Mouse (Mus musculus) lung, postnatal 4 days (tissue): ENCODE results near the gene Hykk.

Experiments used
- DNase-seq, 2 experiments: peaks; one replicate each; pipeline ENCODE4 v3.0.0; 2021

Hykk gene

DNA sequence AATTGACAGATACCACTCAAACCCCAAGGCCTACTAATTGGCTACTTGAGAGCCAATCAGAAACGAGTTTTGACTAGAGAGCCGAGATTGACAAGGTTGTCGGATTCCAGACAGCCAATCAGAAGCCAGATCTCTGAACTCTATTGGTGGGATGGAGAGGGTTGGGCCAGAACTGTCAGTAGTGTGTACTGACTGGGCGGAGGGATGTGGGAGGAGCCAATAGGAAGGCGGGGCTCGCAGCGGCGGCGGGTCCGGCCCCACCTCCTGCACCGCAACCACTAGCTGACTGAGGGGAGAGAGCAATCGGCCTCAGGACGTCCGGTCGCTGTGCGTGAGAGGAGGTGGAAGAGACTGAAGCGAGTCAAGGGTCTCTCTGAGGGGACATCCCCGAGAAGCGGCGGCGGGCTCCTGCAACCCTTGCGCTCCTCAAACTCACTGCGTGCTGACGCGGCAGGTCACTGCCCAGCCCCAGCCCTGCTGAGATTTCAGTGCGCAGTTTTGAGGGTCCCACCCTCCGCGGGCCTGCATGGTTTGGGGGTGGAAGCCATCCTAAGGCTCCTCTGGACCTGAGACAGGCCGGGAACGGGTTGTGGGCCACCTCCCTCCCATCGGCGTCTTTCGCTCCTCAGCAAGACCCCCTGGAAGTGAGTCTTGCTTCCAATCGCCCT lies at the start of gene Hykk:
Gene Hykk, plus strand, starts transcription at position 274 of the 668 bp plus-strand sequence.
- peak; percentile 92 to 93 for DNase-seq

- no peak for DNase-seq
Measured at GRCm38 (mm10) chr9:54878759-54879158, 38.3 kb upstream of the Hykk start.

- no peak for DNase-seq
Measured at GRCm38 (mm10) chr9:54892111-54892510, 25.0 kb upstream of the Hykk start.

DNA sequence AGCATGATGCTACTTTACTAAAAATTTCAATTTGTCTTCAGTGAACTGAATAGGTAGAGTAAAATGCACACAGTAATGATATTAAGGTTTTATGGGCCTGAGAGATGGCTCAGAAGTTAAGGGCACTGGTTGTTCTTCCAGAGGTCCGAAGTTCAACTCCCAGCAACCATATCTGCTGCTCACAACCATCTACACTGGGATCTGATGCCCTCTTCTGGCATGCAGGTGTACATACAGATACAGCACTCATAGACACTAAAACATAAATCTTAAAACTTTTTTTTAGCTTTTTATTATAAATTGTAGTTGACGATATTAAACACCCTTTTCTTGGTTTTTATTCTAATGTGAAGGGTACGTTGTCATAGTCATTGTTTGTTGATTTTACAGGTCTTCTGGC lies 20.0 kb upstream of the Hykk start:
- no peak for DNase-seq

GRCm38 (mm10) chr9:54909446-54909845 lies 7.6 kb upstream of the Hykk start:
- DNase-seq = no peak

DNA sequence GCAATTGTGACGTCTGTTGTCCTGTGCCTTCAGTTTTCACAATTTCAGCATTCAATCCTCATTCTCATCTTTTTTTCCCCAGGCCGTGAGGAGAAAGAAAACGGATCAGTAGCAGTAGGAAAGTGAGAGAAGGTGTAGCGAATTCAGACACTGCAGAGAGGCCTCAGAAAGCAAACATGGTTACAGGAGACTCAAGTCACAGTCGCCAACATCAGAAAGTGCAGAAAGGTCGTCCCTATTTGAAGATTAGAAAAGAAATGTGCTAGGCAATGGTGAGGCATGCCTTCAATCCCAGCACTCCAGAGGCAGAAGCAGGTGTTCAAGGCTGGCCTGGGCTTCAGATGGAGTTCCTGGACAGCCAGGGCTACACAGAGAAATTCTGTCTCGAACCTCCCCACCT lies 1.5 kb upstream of the Hykk start:
- no peak for DNase-seq

DNA sequence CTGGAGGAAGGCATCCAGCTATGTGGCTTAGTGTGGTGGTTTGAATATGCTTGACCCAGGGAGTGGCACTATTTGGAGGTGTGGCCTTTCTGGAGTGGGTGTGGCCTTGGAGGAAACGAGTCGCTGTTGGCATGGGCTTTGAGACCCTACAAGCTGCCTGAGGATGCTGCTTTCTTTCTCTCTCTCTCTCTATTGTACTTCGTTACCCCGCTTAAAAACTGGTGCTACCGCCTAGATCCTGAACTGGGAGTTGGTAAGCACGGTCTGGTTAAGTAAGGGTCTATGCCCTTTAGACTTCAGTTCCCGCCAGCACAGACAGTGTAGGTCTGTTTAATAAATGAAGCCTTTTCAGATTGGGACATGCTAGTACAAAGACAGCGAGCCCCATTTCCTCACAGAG lies 682 bp upstream of the Hykk start:
- no peak for DNase-seq

DNA sequence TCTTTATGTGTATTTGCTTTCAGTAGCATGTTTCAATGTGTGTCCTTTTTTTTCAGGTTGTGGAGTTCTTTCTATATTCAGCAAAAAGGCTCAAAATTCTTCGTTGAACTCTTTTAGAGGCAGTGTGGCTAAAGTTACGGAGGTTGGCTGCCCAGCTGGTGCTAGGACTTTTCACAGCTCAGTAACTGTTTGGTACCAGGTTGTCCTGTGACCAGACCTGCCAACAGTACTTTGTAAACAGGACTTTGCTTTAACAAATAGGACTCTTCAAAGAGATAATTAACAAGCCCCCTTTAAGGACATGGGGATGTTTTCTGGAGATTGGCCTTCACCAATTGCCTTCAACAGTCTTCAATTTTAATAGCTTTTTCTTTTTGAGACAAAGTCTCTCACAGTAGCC lies 1.1 kb downstream of the Hykk start:
- DNase-seq = no peak

- no peak for DNase-seq
Measured at GRCm38 (mm10) chr9:54918781-54919180, 1.7 kb downstream of the Hykk start.

DNA sequence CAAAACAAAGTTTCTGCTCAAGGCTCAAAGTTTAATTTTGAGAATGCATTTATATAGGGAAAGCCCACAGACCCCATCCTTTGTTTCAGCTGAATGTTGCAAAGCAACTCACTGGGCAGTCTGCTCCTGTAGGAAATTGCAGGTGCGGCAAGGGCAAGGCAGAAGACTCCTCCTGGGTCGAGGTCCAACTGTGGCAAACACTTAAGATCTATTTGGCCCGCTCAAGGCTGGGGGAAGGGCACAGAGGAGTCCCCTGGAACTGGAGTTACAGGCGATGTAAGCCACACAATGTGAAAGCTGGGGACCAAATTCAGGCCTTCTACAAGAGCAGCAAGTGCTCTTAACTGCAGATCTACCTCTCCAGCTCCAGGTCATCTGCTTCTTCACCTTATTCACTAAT lies 2.9 kb downstream of the Hykk start:
- DNase-seq = no peak

- DNase-seq = no peak
Measured at GRCm38 (mm10) chr9:54930741-54931140, 13.7 kb downstream of the Hykk start.

- no peak for DNase-seq
Measured at GRCm38 (mm10) chr9:54931765-54932164, 14.7 kb downstream of the Hykk start.

- no peak for DNase-seq
Measured at GRCm38 (mm10) chr9:54932379-54932778, 15.3 kb downstream of the Hykk start.

- DNase-seq = no peak
Measured at GRCm38 (mm10) chr9:54942071-54942470, 25.0 kb downstream of the Hykk start.

DNA sequence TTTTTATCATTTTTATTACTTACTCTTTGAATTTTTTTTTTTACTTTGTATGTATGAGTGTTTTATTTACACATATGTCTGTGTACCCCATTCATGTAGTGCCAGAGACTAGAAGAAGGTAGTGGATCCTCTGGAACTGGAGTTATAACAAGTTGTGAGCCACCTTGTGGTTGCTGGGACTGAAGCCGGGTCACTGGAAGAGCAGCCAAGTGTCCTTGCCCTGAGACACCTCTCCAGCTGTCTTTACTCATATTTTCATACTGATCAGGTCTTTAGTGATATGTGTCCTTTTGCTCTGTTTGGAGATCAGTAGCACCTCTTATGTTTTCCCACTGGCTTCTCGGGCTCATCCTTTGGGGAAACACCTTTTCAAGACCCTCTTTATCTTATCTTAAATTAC lies 27.4 kb downstream of the Hykk start:
- no peak for DNase-seq

- no peak for DNase-seq
Measured at GRCm38 (mm10) chr9:54946256-54946655, 29.2 kb downstream of the Hykk start.

GRCm38 (mm10) chr9:54949465-54949864 lies 32.4 kb downstream of the Hykk start:
- no peak for DNase-seq

DNA sequence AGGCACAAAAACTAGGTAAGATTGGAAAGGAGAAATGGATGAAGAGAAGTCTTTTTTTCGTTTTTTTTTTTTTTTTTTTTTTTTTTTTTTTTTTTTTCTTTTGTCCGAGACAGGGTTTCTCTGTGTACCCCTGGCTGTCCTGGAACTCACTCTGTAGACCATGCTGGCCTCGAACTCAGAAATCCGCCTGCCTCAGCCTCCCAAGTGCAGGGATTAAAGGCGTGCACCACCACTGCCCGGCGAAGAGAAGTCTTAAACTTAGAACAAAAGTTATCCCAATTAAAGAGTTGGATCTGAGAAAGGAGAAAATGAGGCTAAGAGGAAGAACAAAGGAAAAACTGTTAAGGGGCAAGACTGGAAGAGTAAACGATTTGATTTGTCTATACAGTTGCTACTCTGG lies 33.1 kb downstream of the Hykk start:
- DNase-seq = peak in 1 of 2 experiments; percentile 5

DNA sequence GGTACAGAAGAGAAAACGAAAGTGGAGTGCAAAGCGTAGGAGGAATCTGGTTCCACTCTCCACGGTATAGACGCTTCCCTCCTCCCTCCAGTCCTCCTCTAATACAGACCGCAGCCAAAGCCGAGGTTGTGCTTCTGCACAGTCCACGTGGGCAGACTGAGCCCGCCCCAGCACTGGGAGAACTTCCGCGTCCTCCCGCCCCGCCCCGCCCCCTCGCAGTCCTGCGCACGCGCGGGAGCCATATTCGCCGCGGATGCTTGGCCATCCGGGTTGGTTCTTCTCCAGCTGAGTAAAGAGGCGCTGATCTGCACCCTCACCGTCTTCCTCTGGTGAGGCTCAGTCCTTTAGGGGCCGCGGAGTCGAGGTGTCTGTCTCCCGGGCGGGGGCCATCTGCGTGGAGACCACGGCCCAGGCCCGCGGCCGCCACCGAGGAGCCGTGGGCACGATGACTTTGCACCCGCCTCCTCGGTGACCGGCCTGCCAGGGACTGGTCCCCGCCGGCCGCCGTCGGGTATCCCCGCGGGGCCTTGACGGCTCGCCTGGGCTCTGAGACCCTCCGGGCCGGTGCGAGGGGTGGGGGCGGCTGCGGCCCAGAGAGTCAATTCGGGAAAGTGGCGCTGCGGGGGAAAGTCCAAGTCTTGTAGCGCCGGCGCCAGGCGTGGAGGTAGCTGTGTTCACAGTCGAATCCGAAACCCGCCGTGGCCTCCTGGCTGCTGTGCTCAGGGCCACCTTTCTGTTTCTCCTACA lies 33.7 kb downstream of the Hykk start, which contains the start of the genes Psma4 and AY074887:
Gene Psma4, plus strand, starts transcription at position 216 of the 747 bp plus-strand sequence.
Gene AY074887, minus strand, starts transcription at position 424 of the 747 bp plus-strand sequence.
- DNase-seq = peak; percentile 92 to 94

DNA sequence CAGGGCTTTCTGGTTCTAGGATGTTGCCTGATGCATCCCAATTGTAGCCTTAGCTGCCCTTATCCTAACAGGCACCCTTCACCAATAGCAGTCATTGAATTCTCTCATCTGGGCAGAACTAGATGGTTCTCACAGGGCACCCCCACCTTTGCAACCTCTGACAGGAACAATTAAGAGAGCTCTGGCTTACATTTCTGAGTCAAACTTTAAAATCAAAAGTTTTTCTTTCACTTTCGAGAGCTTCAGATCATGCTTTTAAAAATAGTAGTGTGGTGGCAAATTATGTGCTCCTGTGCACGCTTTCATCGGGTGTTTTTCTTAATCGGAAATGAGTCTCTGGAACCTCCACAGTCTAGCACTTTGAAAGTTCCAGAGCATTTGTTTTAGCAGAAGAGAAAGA lies 44.0 kb downstream of the Hykk start:
- no peak for DNase-seq

DNA sequence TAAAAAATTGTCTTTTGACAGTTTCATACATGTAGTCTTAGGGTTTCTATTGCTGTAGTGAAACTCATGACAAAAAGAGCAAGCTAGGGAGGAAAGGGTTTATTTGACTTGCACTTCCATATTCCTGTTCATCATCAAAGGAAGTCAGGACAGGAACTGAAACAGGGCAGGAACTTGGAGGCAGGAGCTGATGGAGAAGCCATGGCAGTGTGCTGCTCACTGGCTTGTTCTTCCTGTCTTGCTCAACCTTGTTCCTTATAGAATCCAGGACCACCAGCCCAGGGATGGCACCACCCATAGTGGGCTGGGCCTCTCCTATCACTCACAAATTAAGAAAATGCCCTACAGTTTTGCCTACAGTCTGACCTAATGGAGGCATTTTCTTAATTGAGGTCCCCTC lies 46.6 kb downstream of the Hykk start:
- no peak for DNase-seq

DNA sequence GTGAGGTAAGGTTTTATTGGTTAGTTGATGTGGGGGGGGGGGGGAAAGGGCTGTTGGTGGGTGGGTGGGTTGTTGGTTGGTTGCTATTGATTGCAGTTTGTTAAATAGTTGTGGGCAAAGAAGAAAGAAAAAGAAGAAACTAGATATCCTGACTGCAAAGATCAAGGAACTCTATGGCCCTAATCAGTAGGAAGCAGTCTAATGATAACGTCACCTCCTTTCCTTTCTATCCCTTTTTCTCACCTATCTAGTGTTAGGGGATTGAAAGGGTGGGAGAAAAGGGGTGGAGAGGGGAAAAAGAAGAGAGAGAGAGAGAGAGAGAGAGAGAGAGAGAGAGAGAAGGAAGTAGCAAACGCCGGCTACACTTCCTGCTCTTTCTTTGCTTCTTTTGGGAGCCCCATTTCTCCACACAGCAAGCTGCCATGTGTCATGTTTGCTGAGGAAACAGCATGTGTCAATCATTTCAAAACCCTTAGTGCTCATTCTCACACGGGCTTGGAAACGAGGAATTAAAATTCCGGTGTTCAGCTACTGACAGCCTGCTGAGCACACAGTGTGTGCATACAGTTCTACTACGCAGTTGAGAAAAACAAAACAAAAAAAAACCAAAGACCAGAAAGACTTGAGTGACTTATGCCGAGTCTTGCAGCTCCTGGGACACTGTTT lies 53.0 kb downstream of the Hykk start:
- no peak for DNase-seq

DNA sequence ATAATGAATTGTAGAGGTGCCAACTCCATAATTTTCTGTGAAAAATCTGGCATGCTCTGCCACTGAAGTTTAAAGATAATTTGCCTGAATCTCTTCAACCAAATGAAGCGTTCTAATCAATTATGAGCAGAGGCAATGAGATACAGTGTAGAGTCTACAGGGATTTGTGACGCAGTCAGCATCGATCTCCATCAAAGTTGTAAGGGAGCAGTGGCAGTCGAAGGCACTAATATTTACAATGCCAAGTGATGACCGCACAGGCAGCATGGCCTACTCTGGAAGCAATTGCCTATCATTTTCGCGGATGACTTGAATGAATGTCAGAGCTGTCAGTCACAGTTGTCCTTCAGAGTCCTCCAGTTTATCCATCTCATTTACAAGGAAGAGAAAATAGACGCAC lies 63.6 kb downstream of the Hykk start, which contains the start of gene Chrna5:
Gene Chrna5, plus strand, starts transcription at position 207 of the 400 bp plus-strand sequence.
- DNase-seq = no peak
